Mouse (Mus musculus): ENCODE measurements around the gene Dram2. TPM values are rescaled to one million over a fixed set of nuclear protein-coding genes. Genes with fewer than 3 reads are reported as not detected.
"Not testable (repeated sequence)": the region's sequence is repeated elsewhere in the genome, so short reads cannot be mapped to it uniquely, and the experiment has no call there.

The Dram2 gene
- 81.6 and 88.9 TPM in 2 replicates for total RNA-seq (2021)
- long read RNA-seq, experiment 1, transcript Dram2-202 (9 exons, 3,271 nt) = major isoform, 19 of 32 reads
- long read RNA-seq, experiment 1, partial matches to known transcripts = 1 of 32 reads
- long read RNA-seq, experiment 1, other reads (novel, unspliced or antisense) = 8 of 32 reads
- long read RNA-seq, experiment 2, transcript Dram2-202 (9 exons, 3,271 nt) = major isoform, 22 of 37 reads
- long read RNA-seq, experiment 2, partial matches to known transcripts = 3 of 37 reads
- long read RNA-seq, experiment 2, other reads (novel, unspliced or antisense) = 9 of 37 reads

DNA sequence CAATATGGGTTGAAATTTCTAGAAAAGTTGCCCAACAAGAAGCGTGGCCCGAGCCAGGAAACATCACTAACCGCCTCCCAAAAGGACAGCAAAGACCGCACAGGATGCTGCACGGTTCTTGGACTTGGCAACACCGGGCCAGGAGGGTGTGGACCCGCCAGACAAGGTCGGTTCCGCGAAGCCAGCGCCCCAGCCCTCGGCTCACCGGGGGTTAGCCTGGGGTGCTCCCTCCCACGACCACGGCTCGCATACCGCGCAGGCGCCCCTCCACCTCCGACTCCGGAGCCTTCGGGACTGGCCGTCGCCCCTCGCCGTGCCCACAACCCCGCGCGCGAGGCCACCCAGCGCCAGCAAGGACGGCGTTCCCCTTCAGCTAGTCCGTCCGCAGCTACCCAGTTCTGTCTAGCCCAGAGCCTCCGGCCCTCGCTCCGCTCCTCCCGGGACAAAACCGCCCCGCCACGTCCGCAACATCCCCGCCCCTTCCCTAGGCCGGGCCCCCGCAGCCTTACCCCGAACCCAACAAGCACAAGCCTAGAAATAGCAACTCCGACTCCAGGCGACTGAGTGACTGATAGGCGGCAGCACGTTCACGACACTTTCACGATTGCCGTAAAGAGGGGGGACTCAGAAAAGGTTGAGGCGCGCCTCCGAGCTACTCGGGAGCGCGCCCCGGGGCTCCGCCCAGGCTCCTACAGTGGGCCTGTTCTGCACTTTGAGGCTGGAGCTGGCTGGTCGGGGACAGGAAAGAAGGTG is at the start of gene Dram2, which contains the start of gene Cept1:
Gene Dram2, plus strand, starts transcription at position 628 of the 753 bp plus-strand sequence.
Gene Cept1, minus strand, starts transcription at position 632 of the 753 bp plus-strand sequence.
- DNase-seq = peak; percentile 95

DNA sequence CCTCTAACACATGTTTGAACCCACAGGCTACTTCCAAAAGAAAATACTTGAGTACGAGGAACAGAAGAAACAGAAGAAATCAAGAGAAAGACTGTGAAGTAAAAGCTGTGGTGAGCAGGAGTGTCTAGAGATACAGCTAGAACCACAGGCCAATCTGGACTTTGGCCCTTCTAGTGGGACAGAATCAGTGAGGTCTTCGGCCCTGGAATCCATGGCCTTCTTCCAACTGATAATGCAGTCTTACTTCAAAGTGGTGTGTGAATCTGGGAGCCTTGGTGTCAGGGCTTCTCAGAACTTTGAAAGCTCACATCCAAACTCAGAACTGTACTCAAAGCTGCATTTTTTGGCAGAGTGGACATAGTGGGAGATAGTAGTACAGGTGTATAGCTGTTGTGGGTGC is 47.1 kb upstream of the Dram2 start:
- no peak for DNase-seq

DNA sequence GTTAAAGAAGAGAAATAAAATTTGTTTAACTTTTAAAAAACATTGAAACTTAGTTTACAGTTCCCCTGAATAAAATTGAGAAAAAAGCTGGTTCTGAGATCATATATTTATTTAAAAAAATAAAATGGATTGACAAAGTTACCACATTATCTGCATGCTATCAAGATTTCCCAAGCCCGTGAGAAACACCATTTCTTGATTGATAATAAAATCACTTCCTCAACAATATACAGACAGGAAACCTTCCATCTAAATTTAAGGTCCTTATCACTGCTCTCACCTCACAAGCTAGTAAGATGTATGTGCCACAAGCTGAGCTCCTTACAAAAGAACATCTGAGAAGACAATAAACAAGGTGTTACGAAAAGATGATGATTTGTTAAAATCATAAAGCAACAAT is 44.7 kb upstream of the Dram2 start:
- DNase-seq = no peak

DNA sequence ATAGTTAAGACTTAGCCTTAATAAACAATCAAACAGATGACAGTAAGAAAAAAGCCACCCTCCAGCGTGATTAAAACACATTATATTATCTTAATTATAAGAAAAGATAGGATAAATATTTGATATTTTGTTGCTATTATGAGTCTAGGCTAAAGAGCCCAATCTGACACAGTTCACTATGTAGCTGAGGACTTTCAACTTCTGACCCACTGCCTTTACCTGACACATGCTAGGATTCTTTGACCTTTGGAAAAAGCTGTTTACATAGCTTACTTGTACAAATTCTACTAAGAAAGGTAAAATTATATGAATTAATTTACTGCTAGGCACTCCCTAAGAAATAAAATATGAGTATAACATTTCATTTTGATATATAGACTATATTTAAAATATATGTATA is 36.9 kb upstream of the Dram2 start:
- no peak for DNase-seq

DNA sequence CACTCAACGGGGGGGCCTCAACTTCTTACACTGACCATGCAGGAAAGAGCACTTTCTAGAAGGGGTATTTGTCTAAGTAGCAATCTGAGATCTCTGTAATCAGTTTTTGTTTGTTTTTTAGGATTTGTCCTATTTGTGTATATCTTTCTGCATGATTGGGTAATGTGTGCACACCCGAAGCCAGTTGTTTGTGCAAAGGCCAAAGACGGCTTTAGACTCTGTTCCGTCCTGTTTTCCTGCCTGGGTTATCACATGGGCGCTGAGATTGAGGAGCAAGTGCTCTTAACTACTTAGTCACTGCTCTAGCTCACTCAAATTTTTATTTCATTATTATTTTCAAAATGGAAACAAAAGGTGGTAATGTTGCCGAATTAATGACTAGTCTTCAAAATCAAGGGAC is 32.6 kb upstream of the Dram2 start:
- no peak for DNase-seq

DNA sequence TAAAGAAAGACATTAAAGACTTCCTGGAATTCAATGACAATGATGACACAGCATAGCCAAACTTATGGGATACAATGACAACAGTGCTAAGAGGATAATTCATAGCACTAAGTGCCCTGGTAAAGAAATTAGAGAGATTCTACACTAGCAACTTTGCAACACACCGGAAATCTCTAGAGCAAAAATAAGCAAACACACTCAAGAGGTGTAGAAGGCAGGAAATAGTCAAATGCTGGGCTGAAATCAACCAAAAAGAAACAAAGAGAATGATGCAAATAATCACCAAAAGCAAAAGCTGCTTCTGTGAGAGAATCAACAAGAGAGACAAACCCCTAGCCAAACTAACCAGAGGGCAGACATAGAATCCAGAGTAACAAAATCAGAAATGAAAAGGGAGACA is 24.9 kb upstream of the Dram2 start:
- DNase-seq = no peak

DNA sequence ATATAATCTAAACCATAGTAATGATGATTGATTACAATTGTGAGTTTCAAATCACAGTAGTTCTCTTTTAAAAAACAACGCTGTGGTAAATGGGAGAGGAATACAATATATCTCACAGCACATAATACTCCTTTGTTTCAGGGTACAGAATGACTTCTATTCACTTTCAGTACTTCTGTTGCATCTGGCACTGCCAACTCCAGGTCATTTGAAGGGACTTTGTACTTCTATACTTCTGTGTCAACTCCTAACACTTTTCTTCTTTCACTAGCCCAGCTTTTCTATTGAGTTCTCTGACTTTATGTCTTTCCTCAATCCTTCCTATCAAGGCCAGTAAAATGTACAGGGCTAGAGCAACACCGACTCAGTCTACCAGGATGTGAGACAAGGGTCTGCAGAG is 21.2 kb upstream of the Dram2 start:
- no peak for DNase-seq

DNA sequence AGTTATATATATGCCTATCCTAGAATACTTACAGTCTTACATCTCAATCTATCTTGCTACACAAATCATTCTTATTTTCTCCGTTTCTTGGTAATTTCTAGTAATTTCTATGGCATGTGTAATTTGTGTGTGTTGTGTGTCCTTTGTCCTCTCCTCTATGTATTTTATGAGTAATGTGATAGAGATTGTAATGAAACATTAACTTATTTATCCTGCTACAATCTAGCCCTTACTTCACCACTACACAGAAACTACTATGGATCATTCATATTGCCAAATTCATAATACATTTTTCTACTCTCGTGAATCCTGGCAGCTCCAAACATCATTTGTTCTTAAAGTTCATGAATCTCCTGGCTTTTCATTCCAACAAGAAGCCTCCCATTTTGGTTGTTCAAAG is 19.6 kb upstream of the Dram2 start:
- no peak for DNase-seq

DNA sequence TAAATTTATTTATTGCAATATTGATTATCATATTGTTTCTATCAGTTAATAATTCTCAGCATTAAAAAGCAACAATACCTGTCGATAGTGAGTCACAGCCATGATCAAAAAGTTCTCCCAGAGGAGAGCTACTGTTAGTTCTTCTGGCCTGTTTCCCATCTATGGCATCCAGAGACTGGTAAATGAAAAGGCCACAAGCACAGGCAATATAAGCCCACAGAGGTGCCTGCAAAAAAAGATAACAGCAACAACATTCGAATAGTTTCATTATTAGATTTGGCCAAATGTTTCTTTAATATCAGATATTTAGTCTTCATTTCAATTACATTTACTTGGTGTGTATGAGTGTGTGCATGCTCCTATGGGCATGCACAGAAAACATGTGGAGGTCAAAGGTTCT is 14.3 kb upstream of the Dram2 start:
- DNase-seq = no peak

DNA sequence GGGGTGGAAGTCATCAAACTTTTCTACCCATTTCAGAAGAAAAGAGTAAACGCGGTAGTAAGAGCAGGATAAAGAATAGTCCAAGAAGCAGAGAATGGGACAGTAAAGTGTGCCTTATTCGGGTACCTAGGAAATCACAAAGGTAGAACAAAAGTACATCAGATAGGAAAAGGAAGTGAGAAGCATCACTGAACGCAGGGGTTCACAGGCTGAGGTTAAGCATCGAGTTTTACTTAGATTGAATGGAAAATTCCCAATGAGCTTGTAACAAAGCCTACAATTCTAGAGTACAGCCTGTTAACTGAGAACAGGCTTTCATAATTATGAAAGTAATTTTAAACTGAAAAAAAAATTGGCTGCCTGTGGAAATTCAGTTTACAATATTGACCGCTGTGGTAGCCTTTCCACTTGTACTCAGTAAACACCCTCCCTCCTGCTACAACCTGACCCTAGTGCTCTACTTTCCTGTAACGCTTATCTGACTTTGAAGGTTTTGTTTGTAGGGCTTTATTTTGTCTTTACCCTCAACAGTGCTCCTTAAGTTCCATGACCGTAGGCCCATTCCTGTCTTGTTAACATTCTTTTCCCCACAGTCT is 2.8 kb upstream of the Dram2 start:
- DNase-seq = no peak

DNA sequence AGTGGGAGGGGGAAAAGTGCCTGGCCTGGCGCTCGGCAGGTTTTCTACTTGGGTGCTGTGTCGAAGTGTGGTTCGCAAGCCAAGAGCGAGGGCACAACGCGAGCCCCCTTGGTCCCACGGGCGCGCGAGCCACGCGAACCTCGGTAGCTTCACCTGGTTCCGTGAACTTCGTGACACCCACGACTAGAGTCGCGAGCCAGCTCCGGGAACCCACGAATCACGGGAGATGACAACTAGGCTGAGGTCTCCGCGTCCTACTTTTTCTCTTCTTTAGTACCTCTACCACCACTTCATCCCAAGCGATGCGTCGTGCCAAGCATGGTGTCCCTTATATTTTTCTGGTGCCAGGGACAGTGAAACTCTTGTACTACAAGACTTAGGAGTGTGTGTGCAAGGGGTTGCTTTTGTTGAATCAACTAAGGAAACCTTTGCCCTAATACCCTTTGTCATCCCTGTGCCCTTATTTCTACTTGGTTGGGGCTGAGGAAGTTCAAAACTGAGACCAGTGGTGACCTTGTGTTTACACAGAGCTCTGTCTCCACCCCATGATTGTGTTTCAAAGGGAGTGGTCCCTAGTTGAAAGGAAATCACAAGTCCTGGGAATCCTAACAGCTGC is 434 bp downstream of the Dram2 start:
- peak; percentile 21 for DNase-seq

DNA sequence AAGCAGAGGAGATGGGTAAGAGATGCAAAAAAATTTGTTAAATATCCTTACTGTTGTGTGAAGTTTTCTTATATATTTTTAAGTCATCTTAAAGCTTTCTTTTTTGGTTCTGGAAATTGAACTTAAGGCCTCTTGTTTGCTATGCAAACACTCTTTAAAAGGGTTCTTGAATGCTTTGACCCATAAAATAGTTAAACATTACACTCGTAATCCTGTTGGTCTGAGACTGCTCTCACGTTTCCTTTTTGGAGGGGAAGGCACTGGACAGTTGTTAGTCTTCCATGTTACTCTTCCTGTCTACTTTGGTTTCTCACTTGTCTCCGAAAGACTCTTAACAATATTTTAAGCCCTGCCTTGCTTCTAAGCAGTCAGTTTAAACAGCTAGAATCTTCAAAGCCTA is 1.4 kb downstream of the Dram2 start:
- DNase-seq = no peak

DNA sequence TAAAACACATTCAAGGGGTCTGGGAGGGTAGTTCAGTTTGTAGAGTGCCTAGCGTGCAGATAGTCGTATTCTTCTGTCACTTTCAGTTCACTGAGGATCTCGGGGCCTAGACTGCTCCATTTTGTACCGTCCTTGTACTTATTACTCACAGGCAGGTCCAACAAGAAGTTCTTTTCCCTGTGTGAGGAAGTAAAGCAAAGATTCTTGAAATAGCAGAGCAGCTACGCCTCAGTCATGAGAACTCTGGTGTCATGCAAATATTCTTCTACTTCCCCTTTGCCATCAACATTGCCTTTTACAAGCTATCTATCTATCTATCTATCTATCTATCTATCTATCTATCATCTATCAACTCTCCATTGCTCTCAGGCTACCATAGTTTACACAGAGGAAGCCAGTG is 5.8 kb downstream of the Dram2 start:
- DNase-seq = no peak

DNA sequence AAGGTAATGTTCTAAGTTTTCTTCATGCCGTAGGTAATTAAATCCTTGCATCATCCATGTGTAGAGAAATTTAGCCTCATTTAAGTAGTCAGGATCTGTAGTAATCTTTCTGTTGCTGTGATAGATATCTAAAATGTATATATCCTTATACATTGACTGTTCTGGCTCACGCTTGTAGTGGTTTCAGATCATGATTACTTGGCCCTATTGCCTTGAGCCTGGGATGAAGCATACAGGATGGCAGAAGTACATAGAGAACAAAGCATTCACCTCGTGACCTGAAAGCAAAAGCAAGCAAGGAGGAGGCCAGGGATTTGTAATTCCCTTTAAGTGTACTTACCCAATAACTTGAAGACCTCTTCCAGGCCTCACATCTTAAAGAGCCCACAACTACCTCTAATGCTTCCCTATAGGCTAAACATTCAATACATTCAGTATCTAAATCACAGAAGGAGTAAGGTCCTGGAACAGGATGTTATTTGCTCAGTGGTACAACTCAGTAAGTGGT is 8.2 kb downstream of the Dram2 start:
- DNase-seq = no peak

DNA sequence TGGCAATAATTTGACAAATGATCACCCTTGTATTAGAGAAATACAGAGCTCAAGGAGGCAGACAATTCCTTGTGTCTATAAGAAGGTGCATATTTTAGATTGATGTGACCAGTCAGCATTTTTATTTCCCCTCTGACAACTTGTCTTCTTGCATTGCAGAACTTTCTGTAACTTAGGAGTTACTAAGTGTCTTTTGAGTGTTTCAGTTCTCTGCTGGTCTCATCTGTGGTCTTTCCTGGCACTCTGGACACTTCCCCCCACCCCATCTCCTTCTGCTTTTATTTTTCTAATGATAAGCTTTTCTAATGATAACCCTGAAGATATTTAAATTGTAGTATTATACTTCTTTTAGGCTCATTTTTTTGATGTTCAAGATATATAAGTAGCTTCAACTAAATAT is 10.7 kb downstream of the Dram2 start:
- DNase-seq = no peak

DNA sequence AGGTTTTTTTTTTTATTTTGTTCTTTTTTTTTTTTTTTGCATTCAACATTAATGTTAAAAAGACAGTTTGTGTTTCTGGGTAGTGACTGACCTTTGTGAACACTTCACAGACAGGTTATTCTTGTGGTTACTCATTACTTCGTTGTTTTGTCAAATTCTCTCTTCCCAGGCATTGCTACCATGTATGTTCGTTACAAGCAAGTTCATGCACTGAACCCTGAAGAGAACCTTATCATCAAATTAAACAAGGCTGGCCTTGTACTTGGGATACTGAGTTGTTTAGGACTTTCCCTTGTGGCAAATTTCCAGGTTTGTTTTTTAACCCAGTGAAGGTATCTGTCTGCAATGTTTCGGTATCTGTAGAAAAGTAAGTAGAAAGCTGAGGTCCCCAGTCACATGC is 18.3 kb downstream of the Dram2 start:
- DNase-seq = no peak

DNA sequence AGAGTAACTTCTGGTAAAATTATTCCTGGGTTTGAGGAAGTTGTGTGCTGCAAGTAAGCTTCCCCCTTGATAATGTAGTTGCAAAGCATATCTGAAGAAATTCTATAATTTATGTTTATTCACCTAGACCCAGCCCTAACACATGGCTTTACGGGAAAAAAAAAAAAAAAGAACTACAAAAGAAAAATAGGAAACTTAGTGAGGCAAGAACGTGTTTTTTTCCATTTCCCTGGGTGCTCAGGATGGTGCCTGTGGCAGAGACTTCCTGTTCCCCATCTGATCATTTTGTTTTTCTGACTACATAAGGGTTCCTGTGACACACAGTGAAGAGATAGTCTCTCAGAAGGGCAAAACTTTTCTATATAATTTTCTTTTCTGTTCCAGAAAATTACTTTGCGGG is 25.6 kb downstream of the Dram2 start:
- DNase-seq = no peak

DNA sequence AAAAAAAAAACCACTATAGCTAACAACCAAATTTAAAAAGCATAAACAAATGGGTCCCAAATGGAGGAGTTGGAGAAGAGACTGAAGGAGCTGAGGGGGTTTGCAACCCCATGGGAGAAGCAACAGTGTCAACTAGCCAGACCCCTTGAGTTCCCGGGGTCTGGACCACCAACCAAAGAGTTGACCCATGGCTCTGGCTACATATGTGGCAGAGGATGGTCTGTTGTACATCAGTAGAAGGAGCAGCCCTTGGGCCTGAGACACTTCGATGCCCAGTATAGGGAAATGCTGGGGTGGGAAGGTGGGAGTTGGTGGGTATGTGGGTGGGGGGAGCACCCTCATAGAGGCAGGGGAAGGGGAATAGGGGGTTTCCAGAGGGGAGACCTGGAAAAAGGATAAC is 31.7 kb downstream of the Dram2 start:
- no peak for DNase-seq

DNA sequence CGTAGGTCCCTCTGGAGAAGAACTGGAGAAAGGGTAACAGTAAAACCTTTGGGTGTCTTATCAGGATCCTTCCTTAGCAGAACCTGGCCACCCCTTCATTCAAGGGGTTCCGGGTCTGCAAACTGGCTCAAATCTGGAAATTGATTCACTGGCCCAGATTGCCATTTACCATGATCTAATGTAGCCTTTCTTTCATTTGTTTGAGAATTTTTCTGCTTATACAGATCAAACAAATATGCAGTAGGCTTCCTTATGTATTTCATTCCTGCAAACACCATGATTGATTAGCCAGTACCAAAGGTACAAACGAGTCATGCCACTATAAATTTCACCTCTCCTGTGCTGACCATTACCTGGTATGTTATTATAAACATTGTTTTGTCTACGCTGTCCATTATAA is 46.0 kb downstream of the Dram2 start:
- DNase-seq = not testable (repeated sequence)

DNA sequence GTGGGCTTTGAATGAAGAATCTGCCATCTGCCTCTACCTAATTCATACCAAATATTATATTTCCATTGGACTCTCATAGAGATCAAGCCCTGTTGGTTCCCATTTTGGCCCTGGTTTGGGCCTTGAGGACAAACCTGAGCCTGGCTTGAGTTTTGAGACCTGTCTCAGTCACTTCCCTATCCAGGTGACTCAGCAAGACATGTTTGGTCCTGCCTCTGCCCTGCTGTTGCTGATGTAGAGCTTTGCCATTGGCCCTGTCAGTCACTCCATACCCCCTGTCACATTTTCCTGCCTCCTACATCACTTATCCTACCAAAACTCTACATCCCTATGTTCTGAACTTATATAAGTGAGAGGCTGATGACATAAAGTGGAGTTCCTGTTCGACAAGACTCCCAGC is 70.5 kb downstream of the Dram2 start:
- no peak for DNase-seq

Data from adrenal gland, postnatal 14 days (tissue).